Mouse (Mus musculus): ENCODE data around the gene Snx22.

Snx22 gene

DNA sequence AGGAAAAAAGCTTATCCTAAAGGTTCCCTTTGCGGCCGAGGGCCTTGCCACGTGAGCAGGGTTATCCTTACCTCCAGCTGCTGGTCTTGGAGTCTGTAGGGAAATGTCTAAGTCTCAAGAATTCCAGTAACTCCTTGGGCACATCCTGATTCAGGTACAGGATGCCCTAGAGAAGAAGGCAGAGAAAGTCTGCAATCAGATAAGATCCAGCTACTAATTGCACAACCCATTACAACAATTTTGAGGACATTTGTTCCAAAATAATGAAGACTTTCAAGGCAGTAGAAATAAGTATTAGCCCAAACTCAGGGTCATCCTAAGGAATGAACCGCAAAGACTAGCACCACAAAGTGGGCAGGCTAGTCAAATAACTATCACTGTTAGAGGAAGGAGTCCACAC is 1.5 kb downstream of the Snx22 start:
- no peak for DNase-seq

DNA sequence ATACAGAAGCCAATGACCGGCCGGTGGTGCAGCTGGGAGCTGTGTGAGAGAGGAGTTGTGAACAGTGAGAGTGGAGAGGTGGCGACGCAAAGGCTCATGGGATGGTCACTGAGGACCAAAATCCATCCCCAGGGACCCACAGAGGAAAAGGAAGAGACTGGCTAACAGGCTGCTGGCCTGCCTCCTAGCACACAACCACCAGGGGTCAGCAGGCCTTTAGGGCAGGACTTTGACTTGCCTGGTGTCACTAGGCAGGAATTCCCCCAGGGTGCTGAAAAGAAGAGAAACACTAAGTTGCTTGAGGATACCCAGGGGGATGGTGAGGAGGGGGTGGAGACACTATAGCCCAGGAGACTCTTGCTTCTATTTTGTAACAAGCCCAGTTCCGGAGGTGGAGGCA is 2.0 kb downstream of the Snx22 start:
- peak; percentile 64 for DNase-seq

DNA sequence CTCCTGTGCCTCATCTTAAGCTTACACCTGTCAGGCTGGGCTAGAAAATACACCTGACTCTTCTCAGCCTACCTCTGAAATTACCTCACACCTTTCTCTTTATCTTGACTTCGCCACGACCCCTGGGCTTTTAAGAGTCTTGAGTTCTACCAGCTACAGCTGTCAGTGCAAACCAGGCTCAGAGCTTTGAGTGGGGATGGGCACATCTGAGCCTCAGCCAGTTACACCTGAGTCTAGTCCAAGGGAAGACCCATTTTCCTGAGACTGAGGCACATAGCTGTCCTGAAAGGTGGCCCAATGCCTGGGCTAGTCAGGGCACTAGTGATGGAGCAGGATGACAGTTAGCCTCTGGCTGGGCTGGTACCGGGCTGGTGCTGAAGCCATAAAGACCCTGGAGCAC is 2.7 kb downstream of the Snx22 start:
- DNase-seq = no peak

DNA sequence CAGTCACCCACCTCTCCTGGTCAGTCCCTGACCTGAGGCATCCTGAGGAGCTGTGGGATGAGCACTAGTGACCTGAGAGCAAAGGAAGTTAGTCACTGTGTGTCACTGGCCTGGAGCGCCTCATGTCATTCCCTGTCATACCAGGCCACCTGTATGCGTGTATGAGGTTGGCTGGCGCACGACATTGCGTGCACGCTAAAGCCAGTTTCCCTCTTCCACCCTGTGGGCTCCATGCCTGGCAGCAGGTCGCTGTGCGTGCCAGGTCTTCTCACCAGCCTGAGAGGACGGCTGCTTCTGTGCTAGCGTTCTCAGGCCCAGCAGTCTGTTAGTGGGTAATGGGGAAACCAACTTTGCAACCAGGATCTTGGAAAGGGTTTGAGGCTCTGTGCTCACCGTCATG is 5.2 kb downstream of the Snx22 start:
- DNase-seq = no peak

DNA sequence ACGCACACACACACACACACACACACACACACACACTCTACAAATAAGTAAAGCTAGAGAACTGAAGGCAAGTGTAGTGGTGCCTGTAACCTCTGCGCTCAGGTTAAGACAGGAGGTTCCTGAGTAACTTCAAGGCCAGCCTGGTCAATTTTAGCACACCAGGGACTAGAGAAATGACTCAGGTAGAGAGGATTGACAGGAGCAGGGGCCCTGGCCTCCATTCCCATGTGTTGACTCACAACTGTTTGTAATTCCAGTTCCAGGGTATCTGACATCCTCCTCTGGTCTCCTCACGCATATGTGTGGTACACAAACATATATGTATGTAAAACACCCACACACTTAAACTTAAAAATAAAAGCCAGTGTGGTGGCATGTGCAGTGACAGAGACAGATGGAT is 6.1 kb downstream of the Snx22 start:
- DNase-seq = no peak

DNA sequence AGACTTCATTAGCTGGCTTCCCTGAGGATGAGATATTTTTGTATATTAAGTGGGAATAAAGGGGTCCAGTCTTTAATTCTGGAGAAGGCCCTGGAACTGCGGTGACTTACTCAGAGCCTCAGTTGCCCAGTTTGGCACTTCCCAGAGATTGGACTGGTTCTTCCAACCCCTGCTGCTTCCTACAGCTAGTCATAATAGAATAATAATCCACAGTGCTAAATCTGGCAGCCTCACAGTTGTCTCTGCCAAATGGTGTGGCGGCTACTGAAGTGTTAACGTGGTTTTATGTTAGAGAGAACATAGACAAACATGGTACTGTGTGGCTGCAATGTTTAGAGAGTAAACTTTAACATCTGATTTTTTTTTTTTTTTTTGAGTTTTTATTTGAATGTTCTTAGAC is 7.9 kb downstream of the Snx22 start:
- no peak for DNase-seq

DNA sequence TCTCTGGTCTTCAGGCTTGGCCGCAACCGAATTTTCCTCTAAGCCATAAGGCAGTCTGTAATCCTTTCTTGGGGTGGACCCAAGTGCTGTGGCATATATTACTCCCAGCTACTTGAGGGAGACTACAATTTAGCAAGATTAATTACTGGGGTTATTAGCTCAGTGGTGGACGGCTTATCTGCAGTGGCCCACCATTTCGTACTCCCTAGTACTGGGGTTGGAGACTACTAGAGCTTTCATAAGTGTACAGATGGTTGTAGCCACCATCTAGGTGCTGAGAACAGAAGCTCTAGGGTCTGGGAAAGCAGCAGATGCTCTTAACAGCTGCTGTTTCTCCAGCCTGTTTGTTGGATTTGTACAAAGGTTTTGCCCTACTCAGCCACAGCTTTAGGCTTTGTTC is 8.5 kb downstream of the Snx22 start:
- DNase-seq = no peak

DNA sequence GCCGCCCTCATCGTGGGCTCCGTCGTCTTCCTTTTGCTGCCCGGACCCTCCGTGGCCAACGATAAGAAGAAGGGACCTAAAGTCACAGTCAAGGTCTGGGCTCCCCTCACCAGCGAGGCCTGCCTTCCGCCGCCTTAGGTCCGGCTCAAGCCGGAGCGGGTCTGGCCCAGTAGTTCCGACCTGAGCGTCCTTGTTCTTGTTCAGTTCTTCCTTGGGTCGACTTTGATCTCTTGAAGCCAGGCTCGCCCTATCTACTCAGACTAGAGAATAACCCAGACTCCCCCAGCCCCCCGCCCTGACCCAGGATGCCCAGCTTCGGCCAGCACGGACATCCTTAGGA is 9.2 kb downstream of the Snx22 start:
- no peak for DNase-seq

DNA sequence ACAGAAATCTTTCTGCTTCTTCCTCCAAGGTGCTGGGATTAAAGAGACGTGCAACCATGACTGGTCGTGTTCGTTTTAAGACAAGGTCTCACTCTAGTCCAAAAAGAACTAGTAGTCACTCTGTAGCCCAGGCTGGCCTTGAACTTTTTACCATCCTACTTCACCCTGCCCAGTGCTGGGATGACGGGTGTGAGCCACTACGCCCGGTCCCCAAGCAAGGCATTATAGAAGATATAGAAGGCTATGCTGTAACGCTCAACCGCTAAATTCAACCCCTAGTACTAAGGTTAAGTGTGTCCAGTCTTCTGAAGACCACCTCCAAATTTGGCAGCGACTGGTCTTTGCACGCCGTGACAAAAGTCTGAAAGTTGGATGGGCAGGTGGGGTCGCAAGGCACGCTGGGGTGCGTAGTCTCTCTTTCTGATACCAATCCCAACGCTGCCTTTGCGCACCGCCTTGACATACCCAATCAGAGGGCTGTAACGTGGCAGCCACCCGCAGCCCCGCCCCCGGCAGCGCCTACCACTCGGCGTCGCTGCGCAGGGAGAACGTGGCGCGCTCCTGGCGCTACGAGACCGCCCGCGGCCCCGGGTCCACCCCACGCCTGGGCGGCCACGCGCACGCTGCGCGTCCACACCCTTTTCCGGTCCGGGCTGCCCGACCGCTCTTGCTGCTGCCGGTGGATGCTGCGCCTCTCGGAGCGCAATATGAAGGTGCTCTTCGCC is 9.8 kb downstream of the Snx22 start, which contains the start of gene Ppib:
Ppib (plus strand) TSS at position 640 of the 725 bp plus-strand sequence.
- peak; percentile 99 for DNase-seq

DNA sequence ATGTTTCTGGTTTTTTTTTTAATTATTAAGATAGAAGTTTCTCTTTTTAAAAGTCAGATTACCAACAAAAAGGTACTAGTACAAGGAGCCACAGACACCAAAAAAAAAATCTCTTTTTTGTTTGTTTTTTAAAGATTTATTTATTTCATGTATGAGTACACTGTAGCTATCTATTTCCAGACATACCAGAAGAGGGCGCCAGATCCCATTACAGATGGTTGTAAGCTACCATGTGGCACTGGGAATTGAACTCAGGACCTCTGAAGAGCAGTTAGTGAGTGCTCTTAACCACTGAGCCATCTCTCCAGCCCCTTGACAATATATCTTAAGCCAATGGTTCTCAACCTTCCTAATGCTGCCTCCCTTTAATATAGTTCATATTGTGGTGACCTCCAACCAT is 15.9 kb downstream of the Snx22 start:
- no peak for DNase-seq

DNA sequence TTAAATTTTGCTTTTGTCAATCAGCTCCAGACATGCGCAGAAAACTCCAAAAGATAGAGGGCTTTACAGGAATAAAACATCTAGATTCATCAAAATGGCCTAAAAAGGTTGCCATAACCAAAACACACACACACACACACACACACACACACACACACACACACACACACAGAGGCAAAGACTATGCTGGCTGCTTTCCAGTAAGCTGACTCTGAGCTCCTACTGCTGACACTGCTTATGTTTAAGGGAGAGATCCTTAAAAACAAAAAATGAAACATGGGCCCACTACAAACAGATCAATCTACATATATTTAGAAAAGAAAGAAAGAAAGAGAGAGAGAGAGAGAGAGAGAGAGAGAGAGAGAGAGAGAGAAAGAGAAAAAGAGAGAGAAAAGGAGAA is 16.8 kb downstream of the Snx22 start:
- DNase-seq = peak; percentile 34

DNA sequence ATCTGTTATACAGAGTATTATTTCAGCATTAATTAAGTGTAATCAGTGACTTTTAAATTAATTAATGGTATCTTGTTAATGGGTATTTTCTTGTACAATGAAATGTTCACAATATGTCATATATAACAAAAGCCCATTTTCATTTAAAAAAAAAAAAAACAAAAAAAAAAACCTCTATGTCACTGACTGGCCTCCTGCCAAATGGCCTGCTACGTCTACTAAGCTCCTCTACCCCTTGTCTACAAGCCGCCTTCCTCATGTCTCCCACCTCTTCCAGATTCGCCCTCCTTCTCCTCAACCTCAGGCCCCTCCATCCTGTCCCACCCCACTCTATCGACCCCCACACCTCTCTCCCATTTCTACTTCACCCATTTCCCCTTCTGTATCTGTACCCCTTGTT is 18.0 kb downstream of the Snx22 start:
- no peak for DNase-seq

DNA sequence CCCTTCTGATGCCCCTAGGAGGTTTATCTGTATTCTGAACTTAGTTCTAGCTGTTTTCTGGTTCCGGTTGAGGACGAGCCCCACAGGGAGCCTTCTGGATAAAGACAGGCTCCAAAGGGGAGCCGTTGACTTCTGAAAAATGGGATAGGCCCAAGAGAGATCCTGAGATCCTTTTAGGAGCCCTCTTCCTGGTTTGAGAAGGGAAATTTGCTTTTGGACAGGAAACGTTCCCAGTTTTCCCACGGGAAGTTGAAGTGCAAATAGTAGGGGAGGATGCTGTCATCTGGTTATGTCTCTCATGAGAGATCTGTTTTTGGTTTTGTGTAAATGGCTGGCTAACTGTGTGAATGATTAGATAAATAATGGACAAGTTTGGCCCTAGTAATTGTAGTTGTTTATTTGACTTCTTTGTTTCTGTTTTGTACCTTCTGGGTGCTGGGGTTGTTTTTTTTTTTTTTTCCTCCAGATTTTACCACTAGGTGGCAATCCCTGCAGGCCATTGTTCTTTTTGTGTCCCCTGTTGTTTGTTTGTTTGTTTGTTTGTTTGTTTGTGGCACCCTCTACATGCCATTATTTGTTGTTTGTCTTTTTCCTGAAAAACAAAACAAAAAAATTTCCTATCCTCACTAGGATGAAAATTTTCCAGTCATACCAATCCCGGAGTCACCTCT is 19.5 kb downstream of the Snx22 start:
- no peak for DNase-seq

DNA sequence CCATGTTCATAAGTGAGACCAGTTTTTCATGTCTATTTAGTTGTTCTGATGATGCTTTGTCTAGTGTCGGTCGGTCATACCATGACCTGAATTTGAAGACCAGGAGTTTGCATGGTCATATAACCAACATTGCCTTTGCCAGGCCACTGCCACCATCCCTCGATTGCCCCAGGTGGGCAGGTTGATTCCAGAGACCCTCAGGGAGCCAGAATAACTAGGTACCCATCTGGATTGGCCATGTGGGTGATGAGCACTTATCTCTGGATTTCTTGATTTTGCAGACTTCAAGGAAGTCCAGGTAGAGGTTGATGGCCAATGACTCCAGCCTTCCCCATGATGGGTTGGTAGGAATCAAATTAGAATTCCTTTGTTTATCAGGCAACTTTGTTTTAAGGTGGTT is 26.3 kb downstream of the Snx22 start:
- no peak for DNase-seq

DNA sequence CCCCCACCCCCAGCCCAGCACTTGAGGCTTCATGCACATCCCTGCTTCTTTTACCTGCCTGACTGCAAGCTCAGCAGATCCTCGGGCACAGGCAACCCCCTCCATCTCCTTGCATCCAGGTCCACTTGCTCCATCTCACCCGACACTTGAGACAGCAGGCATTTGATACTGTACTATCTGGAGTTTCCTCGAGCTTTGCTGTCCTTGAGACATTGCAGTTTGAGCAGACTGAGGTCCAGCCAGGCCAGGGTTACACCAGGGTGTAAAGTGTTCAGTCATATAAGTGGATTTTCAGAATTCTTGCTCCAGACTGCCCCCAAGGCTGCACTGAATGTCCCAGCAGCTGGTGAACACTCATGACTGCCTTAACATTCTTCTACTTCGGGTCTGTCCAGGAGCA is 27.2 kb downstream of the Snx22 start:
- no peak for DNase-seq

DNA sequence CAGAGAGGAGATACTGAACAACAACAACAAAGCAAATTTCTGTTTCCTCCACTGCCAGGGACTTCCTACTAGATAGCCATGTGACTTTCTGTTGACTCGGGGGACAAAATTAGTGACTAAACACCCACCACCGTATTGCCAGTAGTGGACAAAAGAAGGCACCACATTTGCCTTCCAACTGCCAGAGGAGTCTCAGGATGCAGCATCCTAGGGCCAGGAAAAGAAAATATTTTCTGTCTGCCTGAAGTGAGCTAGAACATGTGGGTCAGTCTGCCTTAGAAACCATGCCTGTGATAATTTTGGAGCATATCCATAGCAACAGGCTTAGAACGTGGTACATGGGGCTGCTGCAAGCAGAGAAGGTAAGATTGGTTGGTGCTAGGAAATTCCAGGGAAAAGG is 28.7 kb downstream of the Snx22 start:
- DNase-seq = no peak

DNA sequence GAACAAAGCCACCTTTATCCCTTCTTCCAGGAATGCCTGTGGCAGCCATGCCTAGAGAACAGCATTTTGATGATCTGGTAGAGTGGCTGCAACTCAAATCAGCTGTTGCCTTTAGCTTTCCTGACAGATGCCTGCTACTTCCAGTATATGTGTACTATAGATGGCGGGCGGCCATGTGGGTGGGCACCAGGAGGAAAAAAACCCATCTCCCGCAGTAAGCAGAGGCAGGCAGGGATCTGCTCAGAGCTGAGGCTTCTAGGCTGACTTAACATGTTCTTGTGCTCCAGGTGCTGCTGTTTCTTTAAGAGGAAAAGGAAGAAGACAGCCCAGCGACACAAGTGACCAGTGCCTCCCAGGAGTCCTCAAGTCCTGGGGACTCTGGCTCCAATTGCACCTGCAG is 30.2 kb downstream of the Snx22 start:
- no peak for DNase-seq

DNA sequence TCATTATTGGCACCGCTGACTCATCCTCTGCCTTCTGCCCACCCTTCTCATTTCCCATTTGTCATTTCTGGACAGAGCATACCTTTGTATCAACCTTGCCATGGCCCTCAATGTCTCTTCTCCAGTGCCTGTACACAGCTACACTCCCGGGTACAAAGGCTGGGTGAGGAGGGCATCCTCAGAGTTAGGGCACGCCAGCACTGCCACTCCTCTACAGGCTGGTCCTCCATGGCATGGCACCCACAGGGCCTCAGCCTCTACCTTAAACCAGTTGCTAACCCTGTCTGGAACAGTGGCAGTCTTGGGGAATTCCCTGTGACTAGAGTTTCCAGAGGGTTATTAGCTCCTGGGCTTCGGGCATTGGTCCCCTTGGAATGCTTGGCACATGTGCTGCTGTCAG is 30.9 kb downstream of the Snx22 start:
- no peak for DNase-seq

DNA sequence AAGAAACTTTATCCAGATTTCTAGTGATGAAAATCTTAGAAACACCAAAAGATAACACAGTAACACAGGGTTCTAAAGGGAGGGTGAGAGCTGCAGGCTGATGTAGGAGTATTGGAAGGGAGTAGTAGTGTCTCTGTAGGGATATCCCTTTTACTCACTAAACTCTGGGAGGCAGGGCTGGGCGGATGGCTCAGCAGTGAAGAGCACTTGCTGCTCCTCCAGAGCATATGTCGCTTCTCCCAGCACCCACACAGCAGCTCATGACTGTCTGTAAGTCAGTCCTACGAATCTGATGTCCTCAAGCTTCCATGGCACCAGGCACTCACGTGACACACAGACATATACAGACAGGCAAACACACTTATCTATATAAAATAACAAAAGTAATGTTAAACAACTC is 31.4 kb downstream of the Snx22 start:
- DNase-seq = no peak

DNA sequence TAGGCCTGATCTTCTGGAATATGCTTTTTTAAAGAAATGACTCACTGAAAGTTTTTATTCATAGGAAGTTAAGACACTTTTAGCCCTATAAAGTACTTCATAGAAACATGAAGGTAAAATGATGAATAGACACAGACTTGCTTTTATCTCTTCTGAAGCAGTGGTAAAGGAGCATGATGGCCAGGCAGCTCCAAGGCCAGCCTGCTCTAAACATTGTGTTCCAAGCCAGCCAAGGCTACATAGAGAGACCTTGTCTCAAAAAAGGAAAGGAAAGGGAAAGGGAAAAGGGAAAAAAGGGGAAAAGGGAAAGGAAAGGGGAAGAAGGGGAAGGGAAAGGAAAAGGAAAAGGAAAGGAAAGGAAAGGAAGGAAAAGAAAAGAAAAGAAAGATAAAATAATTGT is 48.9 kb downstream of the Snx22 start:
- DNase-seq = no peak
